In genomic region chr13:49430529-49430928, GRCm38 (mm10) we compare ENCODE assay signal across 26 mouse cellular contexts. TPM values are rescaled to one million over a fixed set of nuclear protein-coding genes. Genes with fewer than 3 reads are reported as not detected.
A peak's percentile ranks its signal among the peaks of the same experiment; 100 is the strongest.
DNase-seq lines count a peak whose midpoint lies in the region; ATAC-seq and TF ChIP-seq lines count a peak whose summit lies in the region.
"Had no signal": no experiment of that assay in that cellular context is flagged by ENCODE, and none has a peak within 500 bp of the region (broad histone marks: within the 10 kb centered on the region; RNA-seq: fewer than 3 reads in every experiment).

No protein-coding gene starts in this region.

- WGBS in intestine, embryonic 15.5 days, result 59% methylated on average over 4 of the region's 4 CpGs
- WGBS in intestine, postnatal 0 days, result 46% methylated on average over 4 of the region's 4 CpGs
- WGBS in kidney, adult 2 months, result 42% methylated on average over 4 of the region's 4 CpGs

- H3K9ac ChIP-seq in intestine, embryonic 15.5 days, result no peak overlapping the region
- no peak overlapping the region for H3K9ac ChIP-seq in intestine, postnatal 0 days (ENCODE audit: low read depth, low read length)
- H3K9ac ChIP-seq: embryonic facial prominence, embryonic 15.5 days; heart, embryonic 12.5 days; neural tube, embryonic 15.5 days; stomach, embryonic 15.5 days had no signal

- no peak overlapping the region for H3K4me3 ChIP-seq in intestine, embryonic 15.5 days (replicated peaks)
- H3K4me3 ChIP-seq in intestine, postnatal 0 days (ENCODE audit: low read depth, low read length), result no peak overlapping the region
- no peak overlapping the region for H3K4me3 ChIP-seq in kidney, adult 2 months (ENCODE audit: insufficient read depth, low read depth, low read length)
- H3K4me3 ChIP-seq: embryonic facial prominence, embryonic 15.5 days; heart, embryonic 12.5 days; limb, embryonic 10.5 days; neural tube, embryonic 15.5 days; stomach, embryonic 15.5 days had no signal

- no peaks in the 10 kb centered on the region for H3K9me3 ChIP-seq in intestine, embryonic 15.5 days
- no peaks in the 10 kb centered on the region for H3K9me3 ChIP-seq in intestine, postnatal 0 days (ENCODE audit: control insufficient read depth)
- H3K9me3 ChIP-seq: embryonic facial prominence, embryonic 15.5 days; heart, embryonic 12.5 days; limb, embryonic 10.5 days; neural tube, embryonic 15.5 days; stomach, embryonic 15.5 days had no signal

- 0 out of 2 replicates have a peak, but pooled peaks cover 10% of the 10 kb centered on the region for H3K36me3 ChIP-seq in intestine, embryonic 15.5 days
- peaks cover 24% of the 10 kb centered on the region for H3K36me3 ChIP-seq in intestine, postnatal 0 days (ENCODE audit: control insufficient read depth, insufficient read depth)
- no peaks in the 10 kb centered on the region for H3K36me3 ChIP-seq in kidney, adult 2 months (ENCODE audit: control insufficient read depth, insufficient read depth, low read length)

- TF ChIP-seq CTCF in intestine, postnatal 0 days (IDR thresholded peaks at IDR 0.05; ENCODE audit: low read depth), result no peak
- no peak for TF ChIP-seq CTCF in kidney, adult 2 months (conservative IDR thresholded peaks at IDR 0.05; ENCODE audit: insufficient read depth, insufficient read length, low read depth, low read length)

- TF ChIP-seq POLR2A in kidney, adult 2 months (IDR thresholded peaks at IDR 0.05; ENCODE audit: low read depth, low read length), result no peak

- DNase-seq in kidney, adult 2 months, result peak; percentile 65
- DNase-seq in kidney, postnatal 14 days, result peak; percentile 58
- DNase-seq in lung, postnatal 25 days (ENCODE audit: low spot score), result peak; percentile 17
- no peak for DNase-seq in cerebellum, postnatal 14 days
- no peak for DNase-seq in right cerebral cortex, postnatal 10 days (ENCODE audit: low spot score in 2 of 2)
- no peak for DNase-seq in gastrocnemius, postnatal 36 days
- DNase-seq: adrenal gland, postnatal 10 days; cerebellum, adult 8-10 months; gastrocnemius, postnatal 10 days; heart, adult 11 months; heart, postnatal 10 days; liver; right cerebral cortex, adult 18-20 months; thymus, adult 18-20 months; thymus, postnatal 4 days had no signal

- no peak overlapping the region for H3K27ac ChIP-seq in intestine, embryonic 15.5 days
- H3K27ac ChIP-seq in intestine, postnatal 0 days (ENCODE audit: low read depth, low read length), result no peak overlapping the region
- H3K27ac ChIP-seq in kidney, adult 2 months (ENCODE audit: insufficient read depth, low read depth, low read length), result no peak overlapping the region
- H3K27ac ChIP-seq: embryonic facial prominence, embryonic 15.5 days; hindbrain, postnatal 0 days; limb, embryonic 10.5 days; neural tube, embryonic 15.5 days; stomach, embryonic 15.5 days had no signal

- peak; percentile 23; the same call in 1 of the 2 replicates for ATAC-seq in intestine, embryonic 15.5 days
- ATAC-seq in intestine, postnatal 0 days, result no peak
- ATAC-seq: activated CD4-positive, CD25-positive, alpha-beta regulatory T cell, adult 4 months; forebrain, embryonic 14.5 days; hindbrain, postnatal 0 days had no signal

- no peak overlapping the region for H3K4me2 ChIP-seq in intestine, embryonic 15.5 days (replicated peaks)
- no peak overlapping the region for H3K4me2 ChIP-seq in intestine, postnatal 0 days (replicated peaks; ENCODE audit: low read depth)
- H3K4me2 ChIP-seq: embryonic facial prominence, embryonic 15.5 days; heart, embryonic 12.5 days; midbrain, embryonic 11.5 days; neural tube, embryonic 15.5 days; stomach, embryonic 15.5 days had no signal

- no peaks in the 10 kb centered on the region for H3K27me3 ChIP-seq in intestine, embryonic 15.5 days (replicated peaks)
- H3K27me3 ChIP-seq in intestine, postnatal 0 days (replicated peaks; ENCODE audit: control insufficient read depth, insufficient read depth, low read length), result no peaks in the 10 kb centered on the region
- no peaks in the 10 kb centered on the region for H3K27me3 ChIP-seq in kidney, adult 2 months (replicated peaks; ENCODE audit: control insufficient read depth, insufficient read depth, low read length)
- H3K27me3 ChIP-seq: embryonic facial prominence, embryonic 15.5 days; heart, embryonic 12.5 days; neural tube, embryonic 15.5 days; stomach, embryonic 15.5 days had no signal

- H3K4me1 ChIP-seq in intestine, embryonic 15.5 days (replicated peaks), result peaks cover 7% of the 10 kb centered on the region
- H3K4me1 ChIP-seq in intestine, postnatal 0 days (replicated peaks; ENCODE audit: control insufficient read depth, insufficient read depth, low read length), result peaks cover 7% of the 10 kb centered on the region; the same call in 1 of the 2 replicates
- H3K4me1 ChIP-seq in kidney, adult 2 months (ENCODE audit: control insufficient read depth, insufficient read depth, low read length), result peaks cover 9% of the 10 kb centered on the region; the same call in 1 of the 2 replicates
- H3K4me1 ChIP-seq: limb, embryonic 10.5 days had no signal

- intact Hi-C loops in gastrocnemius, postnatal 36 days (cut with DNase I), result no loop called here

RNA-seq across cellular contexts. Expression of gene Ippk, which starts 9.5 kb away (rescaled TPM):
- polyA plus RNA-seq in intestine, embryonic 15.5 days (2015; fragmentation: Nextera tagmentation; extraction: Ambion mirVana), result 19.1 and 19.7 TPM in 2 replicates
- polyA plus RNA-seq in intestine, postnatal 0 days (2015; fragmentation: Nextera tagmentation; extraction: Ambion mirVana), result 10.4 and 11.5 TPM in 2 replicates
- polyA plus RNA-seq in kidney, adult 2 months (2012; rRNA removed), result 6.5 and 7.1 TPM in 2 replicates
- 1 to 10 TPM; 5.3 to 5.6 TPM for total RNA-seq in gastrocnemius, postnatal 36 days (2021)

Comparison
In these comparisons a context has a peak if more than half of its experiments do, and no peak if none do; other contexts are left out.
1. DNase-seq: peak in kidney, adult 2 months (single experiment), kidney, postnatal 14 days (single experiment) and lung, postnatal 25 days (single experiment); none in cerebellum, postnatal 14 days (0 of 2), right cerebral cortex, postnatal 10 days (0 of 2) and gastrocnemius, postnatal 36 days (0 of 2).